Mouse (Mus musculus) liver, embryonic 15.5 days (tissue): ENCODE measurements around the gene Enpp6. TPM values are rescaled to one million over a fixed set of nuclear protein-coding genes. Genes with fewer than 3 reads are reported as not detected.
"Not testable (repeated sequence)": the region's sequence is repeated elsewhere in the genome, so short reads cannot be mapped to it uniquely, and the experiment has no call there.

Source experiments
- ATAC-seq: fragments of 200-750 bp; cut with Nextera tagmentation; 2 replicates; pipeline ENCODE4 v1.8.0; 2017; ENCODE audit warnings: moderate number of reproducible peaks, mild to moderate bottlenecking, moderate library complexity; ENCODE audit not compliant: insufficient read depth
- H3K27ac ChIP-seq: fragments of 300-500 bp; sonication (generic); replicated peaks from 2 replicates; pipeline ENCODE4 v1.5.1; 2015; ENCODE audit warnings: mild to moderate bottlenecking, inconsistent platforms
- H3K27me3 ChIP-seq: fragments of 300-500 bp; sonication (generic); 2 replicates; pipeline ENCODE4 v1.6.1; 2015; ENCODE audit warnings: mild to moderate bottlenecking, inconsistent platforms
- H3K36me3 ChIP-seq: fragments of 300-500 bp; sonication (generic); replicated peaks from 2 replicates; pipeline ENCODE4 v1.6.1; 2015; ENCODE audit warnings: moderate library complexity, mild to moderate bottlenecking, inconsistent platforms
- H3K4me1 ChIP-seq: fragments of 300-500 bp; sonication (generic); replicated peaks from 2 replicates; pipeline ENCODE4 v1.6.1; 2015; ENCODE audit warnings: inconsistent platforms
- H3K4me2 ChIP-seq: fragments of 300-500 bp; sonication (generic); 2 replicates; pipeline ENCODE4 v1.6.1; 2015; ENCODE audit warnings: moderate library complexity, mild to moderate bottlenecking, inconsistent platforms
- H3K4me3 ChIP-seq: fragments of 300-500 bp; sonication (generic); replicated peaks from 2 replicates; pipeline ENCODE4 v1.5.1; 2015; ENCODE audit warnings: mild to moderate bottlenecking, inconsistent platforms
- H3K9ac ChIP-seq: fragments of 300-500 bp; sonication (generic); 2 replicates; pipeline ENCODE4 v1.6.1; 2015; ENCODE audit warnings: moderate library complexity, mild to moderate bottlenecking, inconsistent platforms
- H3K9me3 ChIP-seq: fragments of 300-500 bp; sonication (generic); replicated peaks from 2 replicates; pipeline ENCODE4 v1.6.1; 2016; ENCODE audit warnings: inconsistent platforms
- WGBS: fragments of 180-500 bp; shearing (Covaris S2); methylation state at CpG from one replicate; pipeline ENCODE4 v1.1.7; 2015; ENCODE audit warnings: mixed read lengths; ENCODE audit not compliant: insufficient replicate concordance; 5-methylcytosine and 5-hydroxymethylcytosine counted together
- polyA plus RNA-seq: library from polyadenylated mRNA; unstranded; fragments of >200 nt; fragmentation: Nextera tagmentation; extraction: Ambion mirVana; gene quantifications from 2 replicates; pipeline ENCODE4 v1.2.1, GENCODE M21; 2015

Enpp6 gene
- polyA plus RNA-seq, 1 experiment from 2014 or later, result 0.30 TPM

- no peaks in the 10 kb centered on the region for H3K9me3 ChIP-seq
- H3K9ac ChIP-seq, result no peak overlapping the region
- no peak for ATAC-seq
- WGBS, result 63% methylated on average over 8 of the region's 8 CpGs
- H3K27me3 ChIP-seq, result no peaks in the 10 kb centered on the region
- H3K4me1 ChIP-seq, result no peaks in the 10 kb centered on the region
- H3K27ac ChIP-seq, result no peak overlapping the region
- no peaks in the 10 kb centered on the region for H3K36me3 ChIP-seq
- no peak overlapping the region for H3K4me2 ChIP-seq
- no peak overlapping the region for H3K4me3 ChIP-seq
Observed at GRCm38 (mm10) chr8:47036501-47036900, 49.8 kb downstream of the Enpp6 start.

DNA sequence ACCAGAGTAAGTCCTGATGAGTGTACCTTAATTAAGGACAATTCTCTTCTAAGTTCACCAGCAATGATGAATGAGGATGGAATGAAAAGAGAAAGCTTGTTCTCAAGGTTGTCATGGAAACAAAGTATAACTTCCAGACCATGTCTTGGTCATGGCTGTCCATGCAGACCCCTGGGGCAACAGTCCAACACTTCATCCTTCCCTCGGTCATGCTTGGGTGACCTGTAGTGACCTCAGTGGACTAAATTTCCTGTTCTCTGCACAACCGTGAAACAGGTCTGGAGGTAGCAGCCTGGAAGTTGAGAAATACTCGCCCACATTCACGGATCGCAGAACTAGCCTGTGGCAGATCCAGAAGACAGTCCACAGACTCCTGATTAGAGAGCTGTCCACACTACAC is 50.7 kb downstream of the Enpp6 start:
- Histone ChIP-seq H3K4me2 (no peak overlapping the region), H3K36me3 (no peaks in the 10 kb centered on the region), H3K27ac (no peak overlapping the region), H3K4me1 (no peaks in the 10 kb centered on the region), H3K27me3 (no peaks in the 10 kb centered on the region), H3K9ac (no peak overlapping the region), H3K4me3 (no peak overlapping the region), H3K9me3 (no peaks in the 10 kb centered on the region)
- 59% methylated on average over 5 of the region's 5 CpGs for WGBS
- no peak for ATAC-seq

- not testable (repeated sequence) for H3K27me3 ChIP-seq, ATAC-seq, H3K4me2 ChIP-seq, H3K4me3 ChIP-seq, H3K9me3 ChIP-seq, H3K27ac ChIP-seq, H3K36me3 ChIP-seq, H3K4me1 ChIP-seq, H3K9ac ChIP-seq
- WGBS, result 59% methylated on average over 4 of the region's 4 CpGs
Observed at GRCm38 (mm10) chr8:47040215-47040614, 53.5 kb downstream of the Enpp6 start.

- no peak overlapping the region for H3K4me2 ChIP-seq
- no peak overlapping the region for H3K27ac ChIP-seq
- H3K9ac ChIP-seq, result no peak overlapping the region
- no peaks in the 10 kb centered on the region for H3K36me3 ChIP-seq
- no peak for ATAC-seq
- 52% methylated on average over 4 of the region's 4 CpGs for WGBS
- no peaks in the 10 kb centered on the region for H3K27me3 ChIP-seq
- H3K4me1 ChIP-seq, result no peaks in the 10 kb centered on the region
- no peaks in the 10 kb centered on the region for H3K9me3 ChIP-seq
- no peak overlapping the region for H3K4me3 ChIP-seq
Observed at GRCm38 (mm10) chr8:47046340-47046739, 59.7 kb downstream of the Enpp6 start.

DNA sequence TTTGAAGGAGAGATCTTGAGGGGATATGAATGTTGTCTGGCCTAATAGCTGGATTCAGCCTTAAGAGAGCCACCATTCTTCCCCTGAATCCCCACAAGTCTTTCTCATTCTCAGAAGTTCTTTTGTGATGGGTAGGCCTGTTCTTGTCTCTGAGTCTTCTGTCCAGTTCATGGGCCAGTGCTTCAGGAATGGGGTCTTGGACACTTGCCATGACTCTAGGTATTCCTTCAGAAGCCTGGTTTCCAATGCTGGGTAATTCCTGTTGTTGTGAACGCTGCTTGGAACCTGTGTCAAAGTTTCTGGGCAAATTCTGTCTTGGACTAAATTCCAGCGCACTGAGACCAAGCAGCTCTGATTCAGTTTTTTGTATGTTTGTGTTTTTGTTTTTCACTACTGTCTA is 60.5 kb downstream of the Enpp6 start:
- H3K36me3 ChIP-seq, result no peaks in the 10 kb centered on the region
- H3K9ac ChIP-seq, result no peak overlapping the region
- no peak overlapping the region for H3K4me2 ChIP-seq
- H3K27ac ChIP-seq, result no peak overlapping the region
- ATAC-seq, result no peak
- H3K27me3 ChIP-seq, result no peaks in the 10 kb centered on the region
- no peak overlapping the region for H3K4me3 ChIP-seq
- no peaks in the 10 kb centered on the region for H3K4me1 ChIP-seq
- H3K9me3 ChIP-seq, result no peaks in the 10 kb centered on the region
- 72% methylated on average over 2 of the region's 2 CpGs for WGBS

DNA sequence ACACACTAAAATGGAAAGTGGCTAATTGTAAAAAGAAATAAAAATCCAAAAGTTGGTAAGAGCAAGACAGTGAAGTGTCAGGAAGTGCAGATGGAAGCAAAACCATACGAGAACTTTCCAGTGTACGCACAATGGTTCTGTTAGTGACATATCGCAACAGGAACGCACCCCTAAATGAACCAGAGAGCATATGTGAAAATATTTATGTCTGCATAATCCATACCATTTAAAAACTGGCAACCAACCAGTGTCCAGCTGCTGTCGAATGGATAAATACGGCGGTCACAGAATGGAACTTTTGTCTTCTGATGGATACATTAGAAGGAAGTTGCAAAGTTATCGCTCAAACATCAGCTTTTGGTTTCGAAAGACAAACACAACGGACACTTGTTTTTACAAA is 61.9 kb downstream of the Enpp6 start:
- H3K4me3 ChIP-seq, result no peak overlapping the region
- H3K4me2 ChIP-seq, result no peak overlapping the region
- WGBS, result 76% methylated on average over 10 of the region's 10 CpGs
- H3K36me3 ChIP-seq, result no peaks in the 10 kb centered on the region
- H3K27ac ChIP-seq, result no peak overlapping the region
- ATAC-seq, result no peak
- H3K4me1 ChIP-seq, result no peaks in the 10 kb centered on the region
- H3K27me3 ChIP-seq, result no peaks in the 10 kb centered on the region
- H3K9ac ChIP-seq, result no peak overlapping the region
- no peaks in the 10 kb centered on the region for H3K9me3 ChIP-seq

- 41% methylated on average over 3 of the region's 3 CpGs for WGBS
- H3K36me3 ChIP-seq, result no peaks in the 10 kb centered on the region
- no peak for ATAC-seq
- H3K4me3 ChIP-seq, result no peak overlapping the region
- no peak overlapping the region for H3K4me2 ChIP-seq
- H3K27me3 ChIP-seq, result no peaks in the 10 kb centered on the region
- no peak overlapping the region for H3K9ac ChIP-seq
- H3K27ac ChIP-seq, result no peak overlapping the region
- no peaks in the 10 kb centered on the region for H3K9me3 ChIP-seq
- no peaks in the 10 kb centered on the region for H3K4me1 ChIP-seq
Observed at GRCm38 (mm10) chr8:47052643-47053042, 66.0 kb downstream of the Enpp6 start.

DNA sequence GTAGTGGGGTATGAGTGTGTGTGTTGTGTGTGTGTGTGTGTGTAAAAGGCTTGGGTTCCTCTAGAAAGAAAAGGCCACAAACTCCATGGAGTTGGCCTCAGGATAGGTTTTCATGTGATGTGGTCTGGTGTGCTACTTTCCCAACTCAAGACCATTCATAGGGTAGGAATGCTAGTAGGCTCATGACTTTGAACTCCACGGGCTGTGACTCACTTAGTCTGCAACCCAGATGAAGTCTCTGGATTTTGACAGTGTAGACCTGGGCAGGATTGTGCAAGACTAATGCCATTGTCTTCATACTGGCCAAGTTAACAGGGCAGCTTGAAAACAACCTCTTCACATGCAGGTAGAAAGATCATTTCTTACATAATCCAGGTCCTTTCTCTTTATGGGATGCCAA is 69.4 kb downstream of the Enpp6 start:
- Histone ChIP-seq H3K4me1 (no peaks in the 10 kb centered on the region), H3K27me3 (no peaks in the 10 kb centered on the region), H3K4me3 (no peak overlapping the region), H3K36me3 (no peaks in the 10 kb centered on the region), H3K9ac (no peak overlapping the region), H3K9me3 (no peaks in the 10 kb centered on the region), H3K27ac (no peak overlapping the region), H3K4me2 (no peak overlapping the region)
- ATAC-seq, result no peak
- 47% methylated on average over 1 of the region's 1 CpGs for WGBS

- Histone ChIP-seq H3K27ac (no peak overlapping the region), H3K9me3 (no peaks in the 10 kb centered on the region), H3K36me3 (no peaks in the 10 kb centered on the region), H3K4me2 (no peak overlapping the region), H3K9ac (no peak overlapping the region), H3K4me3 (no peak overlapping the region), H3K27me3 (no peaks in the 10 kb centered on the region), H3K4me1 (no peaks in the 10 kb centered on the region)
- ATAC-seq, result no peak
- 60% methylated on average over 4 of the region's 4 CpGs for WGBS
Observed at GRCm38 (mm10) chr8:47058526-47058925, 71.8 kb downstream of the Enpp6 start.

- ATAC-seq, result no peak
- 59% methylated on average over 2 of the region's 2 CpGs for WGBS
- no peak overlapping the region for H3K9ac ChIP-seq
- H3K4me1 ChIP-seq, result no peaks in the 10 kb centered on the region
- H3K27me3 ChIP-seq, result no peaks in the 10 kb centered on the region
- no peak overlapping the region for H3K27ac ChIP-seq
- H3K36me3 ChIP-seq, result no peaks in the 10 kb centered on the region
- H3K4me3 ChIP-seq, result no peak overlapping the region
- no peak overlapping the region for H3K4me2 ChIP-seq
- no peaks in the 10 kb centered on the region for H3K9me3 ChIP-seq
Observed at GRCm38 (mm10) chr8:47058971-47059370, 72.3 kb downstream of the Enpp6 start.

DNA sequence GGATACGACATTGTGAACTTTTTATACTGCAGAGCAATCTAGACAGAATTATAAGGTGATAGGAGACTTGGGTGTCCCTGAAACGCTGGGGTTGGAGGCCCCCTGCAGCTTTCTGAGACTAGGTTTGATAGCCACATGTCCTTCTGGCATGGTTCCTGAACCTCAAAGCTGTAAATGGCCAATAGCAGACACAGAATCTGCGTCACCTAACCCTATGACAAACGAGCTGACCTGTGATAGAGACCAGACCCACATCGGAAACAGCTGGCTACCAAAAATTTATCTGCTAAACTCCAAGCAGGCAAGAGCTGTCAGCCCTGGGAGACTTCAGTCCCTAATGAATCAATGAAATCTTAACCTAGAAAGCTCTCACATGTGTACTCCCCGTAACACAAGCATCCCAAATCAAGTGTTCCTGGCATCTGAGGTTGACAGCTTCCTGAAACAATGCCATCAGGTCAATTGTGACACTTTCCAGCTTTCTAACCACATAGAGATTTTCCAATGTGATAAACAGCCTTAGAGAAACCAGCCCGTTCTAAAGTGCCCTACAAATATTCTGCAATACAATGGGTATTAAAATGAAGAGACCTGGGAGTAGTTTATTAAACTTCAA is 74.5 kb downstream of the Enpp6 start:
- WGBS, result 46% methylated on average over 7 of the region's 7 CpGs
- H3K36me3 ChIP-seq, result no peaks in the 10 kb centered on the region
- no peak overlapping the region for H3K4me3 ChIP-seq
- no peak overlapping the region for H3K4me2 ChIP-seq
- no peak overlapping the region for H3K9ac ChIP-seq
- no peaks in the 10 kb centered on the region for H3K27me3 ChIP-seq
- H3K4me1 ChIP-seq, result no peaks in the 10 kb centered on the region
- no peak for ATAC-seq
- H3K9me3 ChIP-seq, result no peaks in the 10 kb centered on the region
- no peak overlapping the region for H3K27ac ChIP-seq

- H3K27ac ChIP-seq, result no peak overlapping the region
- no peaks in the 10 kb centered on the region for H3K36me3 ChIP-seq
- no peak overlapping the region for H3K4me3 ChIP-seq
- no peak overlapping the region for H3K9ac ChIP-seq
- ATAC-seq, result no peak
- no peaks in the 10 kb centered on the region for H3K4me1 ChIP-seq
- no peak overlapping the region for H3K4me2 ChIP-seq
- H3K27me3 ChIP-seq, result no peaks in the 10 kb centered on the region
- WGBS, result 76% methylated on average over 9 of the region's 9 CpGs
- H3K9me3 ChIP-seq, result no peaks in the 10 kb centered on the region
Observed at GRCm38 (mm10) chr8:47067121-47067520, 80.4 kb downstream of the Enpp6 start.
